Mouse (Mus musculus) 416B (cell line): Measurements from ENCODE around the gene Jazf1.

ENCODE experiments used
- DNase-seq: peaks from one replicate; pipeline ENCODE4 v3.0.0; 2011; ENCODE audit warnings: low read depth

The Jazf1 gene

GRCm38 (mm10) chr6:52912143-52912918, 156.1 kb downstream of the Jazf1 start:
- no peak for DNase-seq

GRCm38 (mm10) chr6:52906801-52907200, 161.6 kb downstream of the Jazf1 start:
- DNase-seq = no peak

GRCm38 (mm10) chr6:52905100-52905499, 163.3 kb downstream of the Jazf1 start:
- no peak for DNase-seq

- DNase-seq = peak; percentile 20
Measured at GRCm38 (mm10) chr6:52903226-52903960, 165.0 kb downstream of the Jazf1 start.

- no peak for DNase-seq
Measured at GRCm38 (mm10) chr6:52899574-52900245, 168.7 kb downstream of the Jazf1 start.

- no peak for DNase-seq
Measured at GRCm38 (mm10) chr6:52895075-52895474, 173.4 kb downstream of the Jazf1 start.

- no peak for DNase-seq
Measured at GRCm38 (mm10) chr6:52894501-52894823, 174.0 kb downstream of the Jazf1 start.

GRCm38 (mm10) chr6:52893811-52894500, 174.5 kb downstream of the Jazf1 start:
- no peak for DNase-seq

GRCm38 (mm10) chr6:52892978-52893377, 175.5 kb downstream of the Jazf1 start:
- DNase-seq = no peak

GRCm38 (mm10) chr6:52887541-52888203, 180.8 kb downstream of the Jazf1 start:
- DNase-seq = no peak

GRCm38 (mm10) chr6:52883773-52884172, 184.7 kb downstream of the Jazf1 start:
- DNase-seq = no peak

- DNase-seq = no peak
Measured at GRCm38 (mm10) chr6:52877176-52877575, 191.3 kb downstream of the Jazf1 start.

GRCm38 (mm10) chr6:52871306-52871705, 197.1 kb downstream of the Jazf1 start:
- DNase-seq = no peak

GRCm38 (mm10) chr6:52869252-52869651, 199.2 kb downstream of the Jazf1 start:
- DNase-seq = no peak

- DNase-seq = no peak
Measured at GRCm38 (mm10) chr6:52868352-52868751, 200.1 kb downstream of the Jazf1 start.

GRCm38 (mm10) chr6:52861928-52862327, 206.5 kb downstream of the Jazf1 start:
- DNase-seq = no peak

GRCm38 (mm10) chr6:52861186-52861820, 207.1 kb downstream of the Jazf1 start:
- DNase-seq = peak; percentile 64

- no peak for DNase-seq
Measured at GRCm38 (mm10) chr6:52860713-52861112, 207.7 kb downstream of the Jazf1 start.

- no peak for DNase-seq
Measured at GRCm38 (mm10) chr6:52858911-52859431, 209.5 kb downstream of the Jazf1 start.

- DNase-seq = no peak
Measured at GRCm38 (mm10) chr6:52852404-52853107, 215.9 kb downstream of the Jazf1 start.
